Mouse (Mus musculus) liver, embryonic 16.5 days (tissue): ENCODE measurements around the gene Dmrt3. TPM values are rescaled to one million over a fixed set of nuclear protein-coding genes. Genes with fewer than 3 reads are reported as not detected.
A peak's percentile ranks its signal among the peaks of the same experiment; 100 is the strongest.

ENCODE experiments used
- ATAC-seq: fragments of 200-750 bp; cut with Nextera tagmentation; 2 replicates; pipeline ENCODE4 v1.8.0; 2017; ENCODE audit warnings: low read depth, mild to moderate bottlenecking, moderate number of reproducible peaks, moderate library complexity
- H3K27ac ChIP-seq: fragments of 300-500 bp; sonication (generic); 2 replicates; pipeline ENCODE4 v1.5.1; 2014; ENCODE audit warnings: mild to moderate bottlenecking, low read length
- H3K27me3 ChIP-seq: fragments of 300-500 bp; sonication (generic); 2 replicates; pipeline ENCODE4 v1.6.1; 2014; ENCODE audit warnings: low read depth, low read length, mixed read lengths; ENCODE audit not compliant: control insufficient read depth, insufficient read depth
- H3K36me3 ChIP-seq: fragments of 300-500 bp; sonication (generic); 2 replicates; pipeline ENCODE4 v1.6.1; 2014; ENCODE audit warnings: mild to moderate bottlenecking; ENCODE audit not compliant: control insufficient read depth, insufficient read depth
- H3K4me1 ChIP-seq: fragments of 300-500 bp; sonication (generic); 2 replicates; pipeline ENCODE4 v1.6.1; 2014; ENCODE audit warnings: low read depth, low read length, mixed read lengths; ENCODE audit not compliant: control insufficient read depth
- H3K4me2 ChIP-seq: fragments of 300-500 bp; sonication (generic); 2 replicates; pipeline ENCODE4 v1.6.1; 2014; ENCODE audit warnings: low read depth, low read length, mixed read lengths
- H3K4me3 ChIP-seq: fragments of 300-500 bp; sonication (generic); 2 replicates; pipeline ENCODE4 v1.5.1; 2014; ENCODE audit warnings: low read depth, mild to moderate bottlenecking, low read length
- H3K9ac ChIP-seq: fragments of 300-500 bp; sonication (generic); 2 replicates; pipeline ENCODE4 v1.6.1; 2014; ENCODE audit warnings: low read depth, low read length
- H3K9me3 ChIP-seq: fragments of 300-500 bp; sonication (generic); replicated peaks from 2 replicates; pipeline ENCODE4 v1.6.1; 2016; ENCODE audit warnings: low read length; ENCODE audit not compliant: control insufficient read depth
- WGBS: fragments of 180-500 bp; shearing (Covaris S2); extraction: QIAGEN DNeasy Blood & Tissue Kit; methylation state at CpG from one replicate; pipeline ENCODE4 v1.1.7; 2014; ENCODE audit not compliant: insufficient replicate concordance; 5-methylcytosine and 5-hydroxymethylcytosine counted together
- polyA plus RNA-seq: library from polyadenylated mRNA; unstranded; fragments of >200 nt; fragmentation: Nextera tagmentation; extraction: Ambion mirVana; gene quantifications from 2 replicates; pipeline ENCODE4 v1.2.1, GENCODE M21; 2015

Dmrt3 gene
- polyA plus RNA-seq, 1 experiment from 2014 or later: not detected

DNA sequence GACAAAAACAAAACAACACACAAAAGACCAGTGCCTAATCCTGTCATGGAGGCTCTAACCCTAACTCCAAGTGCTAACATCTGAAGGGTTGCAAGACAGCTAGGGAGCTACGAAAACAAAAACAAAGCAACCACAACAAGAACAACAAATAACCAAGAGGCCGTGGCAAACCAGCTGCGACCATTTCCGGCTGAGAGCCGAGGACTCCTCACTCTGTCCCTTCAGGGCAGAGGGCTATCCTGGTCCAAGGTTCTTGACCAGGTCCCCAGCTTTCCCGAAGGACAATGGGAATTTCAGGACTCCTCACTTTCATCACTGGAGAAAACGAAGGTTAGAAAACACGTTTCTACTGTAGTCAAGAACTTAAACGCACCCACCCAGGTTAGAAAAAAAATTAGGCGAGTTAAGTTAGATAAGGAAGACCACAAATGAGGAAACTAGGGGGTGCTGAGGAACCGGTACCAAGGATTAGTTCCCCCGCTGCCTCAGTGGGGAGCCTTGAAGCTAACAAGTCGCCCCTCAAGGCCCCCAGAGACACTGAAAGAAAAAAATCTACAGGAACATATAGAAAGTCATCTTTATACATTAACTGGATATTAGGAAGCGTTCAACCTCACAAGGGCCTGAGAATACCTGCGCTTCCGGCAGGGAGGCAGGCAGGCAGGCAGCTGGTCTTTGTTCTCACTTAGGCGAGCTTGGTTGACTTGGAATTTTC lies 60.6 kb downstream of the Dmrt3 start:
- 3% methylated on average over 17 of the region's 17 CpGs for WGBS
- Histone ChIP-seq H3K9me3 (no peaks in the 10 kb centered on the region), H3K4me1 (no peaks in the 10 kb centered on the region), H3K27ac (no peak overlapping the region), H3K9ac (no peak overlapping the region), H3K4me3 (no peak overlapping the region), H3K36me3 (no peaks in the 10 kb centered on the region), H3K27me3 (peaks cover 79% of the 10 kb centered on the region), H3K4me2 (no peak overlapping the region)
- no peak for ATAC-seq

DNA sequence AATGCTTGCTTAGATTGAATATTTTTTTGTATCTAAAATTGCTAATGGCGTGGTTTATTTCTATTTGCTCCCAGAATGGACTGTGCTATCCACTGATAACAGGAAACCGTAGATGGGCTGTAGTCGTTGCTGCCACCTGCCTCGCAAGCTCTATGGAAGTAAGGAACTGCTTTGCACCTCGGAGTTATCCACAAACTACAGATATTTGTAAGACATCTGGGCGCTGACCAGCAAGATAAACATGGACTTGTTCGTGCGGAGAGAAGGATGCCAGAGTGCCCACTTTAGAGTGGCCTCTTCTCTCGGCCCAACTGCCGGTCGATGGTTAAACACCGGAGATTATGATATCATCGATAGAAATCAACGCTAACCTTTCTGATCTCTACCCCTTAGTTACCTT lies 61.6 kb downstream of the Dmrt3 start:
- H3K9me3 ChIP-seq: no peaks in the 10 kb centered on the region
- no peaks in the 10 kb centered on the region for H3K4me1 ChIP-seq
- no peak overlapping the region for H3K27ac ChIP-seq
- no peak overlapping the region for H3K9ac ChIP-seq
- under 1% methylated on average over 14 of the region's 14 CpGs for WGBS
- peaks cover 79% of the 10 kb centered on the region for H3K27me3 ChIP-seq
- no peak for ATAC-seq
- no peaks in the 10 kb centered on the region for H3K36me3 ChIP-seq
- H3K4me2 ChIP-seq: peak overlapping the region; percentile 58
- peak overlapping the region; percentile 52 for H3K4me3 ChIP-seq

DNA sequence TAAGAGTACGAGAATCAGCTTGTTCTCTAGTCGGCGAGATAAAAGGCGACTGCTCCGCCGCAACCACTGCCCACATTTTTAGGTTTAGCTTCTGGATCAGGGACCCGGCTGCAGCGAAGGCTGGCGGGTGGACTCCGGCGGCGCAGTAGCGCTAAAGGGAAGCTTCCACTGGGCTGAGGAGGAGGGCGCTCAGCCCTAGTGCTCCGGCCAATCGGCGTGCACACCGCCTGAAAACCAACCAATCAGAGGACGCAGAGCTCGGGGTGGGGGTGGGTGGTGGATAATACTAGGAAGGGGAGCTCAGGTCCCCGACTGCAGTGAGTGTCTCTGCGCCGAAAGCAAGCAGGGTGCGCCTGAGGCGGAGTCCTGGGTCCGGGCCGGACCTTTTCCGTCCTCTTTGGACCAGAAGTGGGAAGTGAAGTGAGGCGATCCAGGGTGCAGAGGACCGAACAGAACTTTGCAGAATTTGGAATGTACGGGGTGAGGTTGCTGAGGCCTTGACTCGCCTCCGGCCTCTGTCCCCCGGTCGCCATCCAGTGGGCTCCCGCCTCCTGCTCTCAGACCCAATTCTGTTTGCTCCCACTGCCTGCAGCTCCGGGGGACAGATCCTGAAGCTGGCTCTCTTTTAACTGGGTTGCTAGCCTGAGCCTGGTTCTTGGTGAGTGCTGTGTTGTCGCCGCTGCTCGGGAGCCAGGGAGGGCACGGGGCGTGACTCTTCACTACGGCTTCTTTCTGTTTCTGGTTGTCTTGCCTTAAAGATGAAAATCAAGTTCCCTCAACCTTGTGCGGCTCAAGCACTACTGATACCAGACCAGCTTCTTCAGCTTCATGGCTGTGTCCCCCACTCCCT lies 62.2 kb downstream of the Dmrt3 start, which contains the start of gene Dmrt2:
TSS of gene Dmrt2 (plus strand) at position 311 of the 850 bp plus-strand sequence.
- H3K4me2 ChIP-seq: peak within 1 kb of the TSS; percentile 58
- H3K4me1 ChIP-seq: no peaks in the 10 kb centered on the region
- peaks cover 73% of the 10 kb centered on the region for H3K27me3 ChIP-seq
- under 1% methylated on average over 44 of the region's 44 CpGs for whole genome bisulfite sequencing
- peak; percentile 93 for ATAC-seq
- H3K9ac ChIP-seq: no peak within 1 kb of the TSS
- H3K27ac ChIP-seq: no peak within 1 kb of the TSS
- H3K4me3 ChIP-seq: peak within 1 kb of the TSS; percentile 52
- no peaks in the 10 kb centered on the region for H3K9me3 ChIP-seq
- no peaks in the 10 kb centered on the region for H3K36me3 ChIP-seq

Other genes with a start within 250 kb of the Dmrt3 start
- gene Dmrt1, start 104.7 kb upstream of the Dmrt3 start, polyA plus RNA-seq: not detected in 2 replicates
- gene Dmrt2, start 62.1 kb downstream of the Dmrt3 start, polyA plus RNA-seq: 0.25 and 0.29 TPM in 2 replicates